Mouse (Mus musculus): ENCODE data around the gene Ptprs. TPM values are rescaled to one million over a fixed set of nuclear protein-coding genes. Genes with fewer than 3 reads are reported as not detected.
A peak's percentile ranks its signal among the peaks of the same experiment; 100 is the strongest.

Ptprs gene
- total and polyA plus RNA-seq, 3 experiments, result 51.6 to 324 (median 80.9) TPM

DNA sequence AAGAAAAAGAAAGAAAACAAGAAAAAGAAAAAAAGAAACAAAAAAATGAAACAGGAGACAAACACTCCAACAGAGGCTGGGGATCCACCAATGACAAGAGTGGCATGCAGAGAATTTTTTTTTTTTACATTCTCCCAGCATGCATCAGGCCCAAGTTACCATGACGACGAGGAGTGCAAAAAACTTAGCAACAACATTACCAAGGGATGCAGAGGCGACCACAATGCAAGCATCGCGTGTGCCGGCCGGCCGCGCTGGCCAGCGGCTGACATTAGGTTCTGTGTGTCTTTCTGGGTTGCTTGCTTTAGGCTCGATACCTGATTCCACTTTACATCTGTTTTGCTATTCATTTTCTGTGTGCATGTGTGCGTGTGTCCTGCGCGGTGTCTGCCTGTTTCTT lies 30.9 kb downstream of the Ptprs start:
- no peak overlapping the region for H3K27ac ChIP-seq (ENCODE audit: control insufficient read depth, low read depth, low read length)
- H3K9me3 ChIP-seq (replicated peaks; ENCODE audit: insufficient read depth, low read length), result no peaks in the 10 kb centered on the region
- no peaks in the 10 kb centered on the region for H3K79me2 ChIP-seq (ENCODE audit: control insufficient read depth, insufficient read depth, low read length, poor library complexity)
- no peak for TF ChIP-seq MAZ (IDR thresholded peaks at IDR 0.05; ENCODE audit: low read depth, low read length)
- TF ChIP-seq ZNF384 (IDR thresholded peaks at IDR 0.05; ENCODE audit: low read depth, low read length), result peak; percentile 81
- DNase-seq (ENCODE audit: low read depth, low spot score), result peak; percentile 28
- H3K9ac ChIP-seq (ENCODE audit: control insufficient read depth, low read depth, low read length, poor library complexity, severe bottlenecking), result no peak overlapping the region
- H3K36me3 ChIP-seq (ENCODE audit: control insufficient read depth in 1 of 2, insufficient read depth in 2 of 2, low read length in 2 of 2), result peaks cover 1 to 8% of the 10 kb centered on the region in 2 experiments; a peak in 3 of 4 replicates
- H3K4me3 ChIP-seq (ENCODE audit: control insufficient read depth in 1 of 2, insufficient read depth in 1 of 2, low read depth in 2 of 2, low read length in 2 of 2), result no peak overlapping the region
- H3K27me3 ChIP-seq (ENCODE audit: control insufficient read depth in 1 of 2, insufficient read depth in 2 of 2, low read length in 2 of 2), result no peaks in the 10 kb centered on the region
- H3K4me1 ChIP-seq (ENCODE audit: control insufficient read depth in 1 of 2, insufficient read depth in 2 of 2, low read length in 2 of 2), result peaks cover 3 to 7% of the 10 kb centered on the region in 2 experiments; a peak in 3 of 4 replicates

DNA sequence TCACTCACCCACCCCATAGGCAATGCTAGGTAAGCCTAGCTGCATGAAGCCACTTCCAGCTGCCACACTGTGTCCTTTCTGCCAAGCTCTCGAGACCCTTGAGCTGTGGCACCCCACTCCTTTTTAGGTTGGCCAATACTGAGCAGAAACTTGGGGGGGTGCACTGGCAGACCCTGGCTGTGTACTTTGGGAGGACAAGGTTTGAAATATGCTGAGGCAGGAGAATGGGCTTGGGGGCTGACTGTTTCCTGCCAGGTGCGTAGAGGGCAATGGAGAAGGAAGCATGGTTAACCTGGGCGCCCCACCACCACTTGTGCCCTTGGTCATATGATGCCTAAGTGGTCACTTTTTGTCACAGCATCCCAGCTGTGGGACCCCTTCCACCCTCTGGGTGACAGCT lies 31.5 kb downstream of the Ptprs start:
- Histone ChIP-seq H3K79me2 (ENCODE audit: control insufficient read depth, insufficient read depth, low read length, poor library complexity) (no peaks in the 10 kb centered on the region), H3K9me3 (replicated peaks; ENCODE audit: insufficient read depth, low read length) (no peaks in the 10 kb centered on the region), H3K4me1 (ENCODE audit: control insufficient read depth in 1 of 2, insufficient read depth in 2 of 2, low read length in 2 of 2) (peaks cover 3 to 7% of the 10 kb centered on the region in 2 experiments; a peak in 3 of 4 replicates), H3K36me3 (ENCODE audit: control insufficient read depth in 1 of 2, insufficient read depth in 2 of 2, low read length in 2 of 2) (peaks cover 0 to 8% of the 10 kb centered on the region in 2 experiments; a peak in 2 of 4 replicates), H3K27ac (ENCODE audit: control insufficient read depth, low read depth, low read length) (no peak overlapping the region), H3K9ac (ENCODE audit: control insufficient read depth, low read depth, low read length, poor library complexity, severe bottlenecking) (no peak overlapping the region), H3K27me3 (ENCODE audit: control insufficient read depth in 1 of 2, insufficient read depth in 2 of 2, low read length in 2 of 2) (no peaks in the 10 kb centered on the region), H3K4me3 (ENCODE audit: control insufficient read depth in 1 of 2, insufficient read depth in 1 of 2, low read depth in 2 of 2, low read length in 2 of 2) (no peak overlapping the region)
- no peak for TF ChIP-seq TCF12 (IDR thresholded peaks at IDR 0.05; ENCODE audit: low read depth, low read length)
- TF ChIP-seq MYB (IDR thresholded peaks at IDR 0.05; ENCODE audit: low read depth, low read length), result no peak
- TF ChIP-seq KAT2A (conservative IDR thresholded peaks at IDR 0.05; ENCODE audit: low read depth, low read length), result no peak
- DNase-seq (ENCODE audit: low read depth, low spot score), result no peak

DNA sequence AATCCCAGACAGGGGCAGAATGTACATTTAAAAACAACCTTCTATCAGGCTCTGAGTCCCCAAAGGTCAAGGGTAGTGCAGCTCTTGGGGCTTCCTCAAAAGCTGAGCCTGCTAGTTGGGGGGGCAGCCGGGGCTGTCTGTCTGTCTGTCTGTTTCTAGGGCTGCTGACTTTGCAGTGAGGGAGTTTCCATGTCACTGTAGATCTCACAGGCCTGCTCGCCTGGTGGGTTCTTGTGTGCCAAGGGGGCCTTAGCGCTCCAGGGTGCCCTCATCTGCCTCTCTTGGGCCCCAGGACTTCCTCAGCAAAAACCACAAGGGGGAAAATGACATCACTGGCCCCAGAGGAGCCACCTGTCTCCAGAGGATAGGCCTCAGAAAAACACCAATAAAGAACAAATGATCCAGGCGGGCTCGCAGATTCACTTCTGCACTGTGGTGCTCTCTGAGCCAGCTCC lies 32.9 kb downstream of the Ptprs start:
- no peak overlapping the region for H3K27ac ChIP-seq (ENCODE audit: control insufficient read depth, low read depth, low read length)

DNA sequence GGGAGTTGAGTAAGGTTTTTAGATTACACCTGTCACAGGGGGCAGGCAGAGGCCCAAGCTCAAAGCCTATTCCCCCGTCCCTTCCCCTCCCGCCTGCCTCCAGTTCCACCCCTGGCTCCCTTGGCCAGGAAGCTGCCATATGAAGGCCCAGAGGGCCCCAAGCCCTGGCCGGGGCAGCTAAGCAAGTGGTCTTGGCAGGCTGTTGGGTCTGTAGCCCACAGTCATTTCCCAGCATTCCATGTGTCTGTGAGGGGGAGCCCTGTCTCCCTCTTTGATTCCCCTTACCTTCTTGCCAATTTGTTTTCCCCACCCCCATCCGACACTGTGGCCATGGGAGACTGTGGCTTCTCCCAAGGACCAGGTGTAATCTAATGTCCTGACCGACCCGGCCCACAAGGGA lies 34.0 kb downstream of the Ptprs start:
- Histone ChIP-seq H3K27me3 (ENCODE audit: control insufficient read depth in 1 of 2, insufficient read depth in 2 of 2, low read length in 2 of 2) (no peaks in the 10 kb centered on the region), H3K4me1 (ENCODE audit: control insufficient read depth in 1 of 2, insufficient read depth in 2 of 2, low read length in 2 of 2) (peaks cover 3 to 7% of the 10 kb centered on the region in 2 experiments; a peak in 3 of 4 replicates), H3K4me3 (ENCODE audit: control insufficient read depth in 1 of 2, insufficient read depth in 1 of 2, low read depth in 2 of 2, low read length in 2 of 2) (no peak overlapping the region), H3K36me3 (ENCODE audit: control insufficient read depth in 1 of 2, insufficient read depth in 2 of 2, low read length in 2 of 2) (peaks cover 3 to 8% of the 10 kb centered on the region in 2 experiments; a peak in 3 of 4 replicates), H3K9ac (ENCODE audit: control insufficient read depth, low read depth, low read length, poor library complexity, severe bottlenecking) (no peak overlapping the region), H3K79me2 (ENCODE audit: control insufficient read depth, insufficient read depth, low read length, poor library complexity) (no peaks in the 10 kb centered on the region), H3K9me3 (replicated peaks; ENCODE audit: insufficient read depth, low read length) (no peaks in the 10 kb centered on the region), H3K27ac (ENCODE audit: control insufficient read depth, low read depth, low read length) (no peak overlapping the region)
- TF ChIP-seq HCFC1 (IDR thresholded peaks at IDR 0.05; ENCODE audit: low read depth, low read length), result no peak
- TF ChIP-seq UBTF (IDR thresholded peaks at IDR 0.05; ENCODE audit: borderline replicate concordance, insufficient read depth, low read depth, low read length), result no peak
- no peak for TF ChIP-seq ZKSCAN1 (IDR thresholded peaks at IDR 0.05; ENCODE audit: low read depth, low read length)
- TF ChIP-seq CHD2 (IDR thresholded peaks at IDR 0.05; ENCODE audit: low read length), result no peak
- no peak for TF ChIP-seq NELFE (IDR thresholded peaks at IDR 0.05; ENCODE audit: low read depth, low read length)
- no peak for TF ChIP-seq POLR2AphosphoS5 (IDR thresholded peaks at IDR 0.05; ENCODE audit: borderline replicate concordance, low read depth, low read length)
- no peak for TF ChIP-seq RCOR1 (IDR thresholded peaks at IDR 0.05; ENCODE audit: low read depth, low read length)
- TF ChIP-seq ETS1 (IDR thresholded peaks at IDR 0.05; ENCODE audit: low read depth, low read length), result no peak
- TF ChIP-seq SIN3A (IDR thresholded peaks at IDR 0.05; ENCODE audit: low read length), result no peak
- DNase-seq (ENCODE audit: low read depth, low spot score), result no peak

More for the DNA sequence above, 32.9 kb downstream of the Ptprs start:
- Histone ChIP-seq H3K9me3 (replicated peaks; ENCODE audit: insufficient read depth, low read length) (no peaks in the 10 kb centered on the region), H3K27me3 (ENCODE audit: control insufficient read depth in 1 of 2, insufficient read depth in 2 of 2, low read length in 2 of 2) (no peaks in the 10 kb centered on the region), H3K9ac (ENCODE audit: control insufficient read depth, low read depth, low read length, poor library complexity, severe bottlenecking) (no peak overlapping the region), H3K79me2 (ENCODE audit: control insufficient read depth, insufficient read depth, low read length, poor library complexity) (no peaks in the 10 kb centered on the region), H3K36me3 (ENCODE audit: control insufficient read depth in 1 of 2, insufficient read depth in 2 of 2, low read length in 2 of 2) (peaks cover 0 to 8% of the 10 kb centered on the region in 2 experiments; a peak in 3 of 4 replicates), H3K4me3 (ENCODE audit: control insufficient read depth in 1 of 2, insufficient read depth in 1 of 2, low read depth in 2 of 2, low read length in 2 of 2) (no peak overlapping the region), H3K4me1 (ENCODE audit: control insufficient read depth in 1 of 2, insufficient read depth in 2 of 2, low read length in 2 of 2) (peaks cover 3 to 7% of the 10 kb centered on the region in 2 experiments; a peak in 3 of 4 replicates)
- peak; percentile 43 for DNase-seq (ENCODE audit: low read depth, low spot score)
- no peak for TF ChIP-seq POLR2AphosphoS2 (IDR thresholded peaks at IDR 0.05; ENCODE audit: low read length)
- TF ChIP-seq ETS1 (IDR thresholded peaks at IDR 0.05; ENCODE audit: low read depth, low read length), result peak; percentile 34; the same call in 1 of the 2 replicates
- TF ChIP-seq ZNF384 (IDR thresholded peaks at IDR 0.05; ENCODE audit: low read depth, low read length), result no peak
- TF ChIP-seq MAZ (IDR thresholded peaks at IDR 0.05; ENCODE audit: low read depth, low read length), result no peak
- TF ChIP-seq MAX (IDR thresholded peaks at IDR 0.05; ENCODE audit: low read length), result no peak
